Mouse (Mus musculus) lung, postnatal 0 days (tissue): ENCODE measurements at regions not wholly inside any gene's neighbourhood (a gene's known extent, or its start where the extent isn't known, plus 50 kb on each side); places are given as distances from the start of the nearest gene placed in this dataset.

Experiments
- ATAC-seq: fragments of 200-750 bp; cut with Nextera tagmentation; 2 replicates; pipeline ENCODE4 v1.8.0; 2017; ENCODE audit warnings: moderate library complexity
- DNase-seq: peaks from one replicate; pipeline ENCODE4 v3.0.0-alpha.2; 2016; ENCODE audit warnings: low spot score
- H3K27ac ChIP-seq: fragments of 300-500 bp; sonication (generic); 2 replicates; pipeline ENCODE4 v1.5.1; 2014; ENCODE audit warnings: antibody characterized with exemption, mild to moderate bottlenecking, low read length, mixed read lengths
- H3K27me3 ChIP-seq: fragments of 300-500 bp; sonication (generic); replicated peaks from 2 replicates; pipeline ENCODE4 v1.6.1; 2014; ENCODE audit warnings: low read length, mixed read lengths; ENCODE audit not compliant: insufficient read depth
- H3K36me3 ChIP-seq: fragments of 300-500 bp; sonication (generic); 2 replicates; pipeline ENCODE4 v1.6.1; 2014; ENCODE audit warnings: low read length, mixed read lengths; ENCODE audit not compliant: insufficient read depth
- H3K4me1 ChIP-seq: fragments of 300-500 bp; sonication (generic); 2 replicates; pipeline ENCODE4 v1.6.1; 2014; ENCODE audit warnings: antibody characterized with exemption, low read depth, low read length, mixed read lengths; ENCODE audit not compliant: insufficient read depth
- H3K4me2 ChIP-seq: fragments of 300-500 bp; sonication (generic); replicated peaks from 2 replicates; pipeline ENCODE4 v1.6.1; 2014; ENCODE audit warnings: low read depth, mild to moderate bottlenecking, low read length, moderate library complexity, mixed read lengths
- H3K4me3 ChIP-seq: fragments of 300-500 bp; sonication (generic); 2 replicates; pipeline ENCODE4 v1.5.1; 2014; ENCODE audit warnings: low read depth, low read length
- H3K9ac ChIP-seq: fragments of 300-500 bp; sonication (generic); replicated peaks from 2 replicates; pipeline ENCODE4 v1.6.1; 2014; ENCODE audit warnings: low read depth, mild to moderate bottlenecking
- H3K9me3 ChIP-seq: fragments of 300-500 bp; sonication (generic); 2 replicates; pipeline ENCODE4 v1.6.1; 2016; ENCODE audit warnings: low read length, mixed read lengths
- CTCF ChIP-seq: IDR thresholded peaks from 2 replicates; pipeline ENCODE4 v1.5.1; 2016; ENCODE audit warnings: antibody characterized with exemption, mild to moderate bottlenecking
- EP300 ChIP-seq: IDR thresholded peaks from 2 replicates; pipeline ENCODE4 v1.6.1; 2016; ENCODE audit warnings: antibody characterized with exemption, mild to moderate bottlenecking, control low read depth
- WGBS: fragments of 180-500 bp; shearing (Covaris S2); extraction: QIAGEN DNeasy Blood & Tissue Kit; methylation state at CpG from one replicate; pipeline ENCODE4 v1.1.7; 2014; 5-methylcytosine and 5-hydroxymethylcytosine counted together

- Histone ChIP-seq H3K9me3 (no peaks in the 10 kb centered on the region), H3K4me1 (no peaks in the 10 kb centered on the region), H3K9ac (no peak overlapping the region), H3K4me3 (no peak overlapping the region), H3K4me2 (no peak overlapping the region), H3K27me3 (no peaks in the 10 kb centered on the region), H3K27ac (no peak overlapping the region), H3K36me3 (no peaks in the 10 kb centered on the region)
- ATAC-seq: no peak
- DNase-seq: no peak
- TF ChIP-seq CTCF (no peak), EP300 (no peak)
- 50% methylated on average over 3 of the region's 3 CpGs for WGBS
These were observed 127.7 kb upstream of the Sash1 start for GRCm38 (mm10) chr10:9013549-9013925.

DNA sequence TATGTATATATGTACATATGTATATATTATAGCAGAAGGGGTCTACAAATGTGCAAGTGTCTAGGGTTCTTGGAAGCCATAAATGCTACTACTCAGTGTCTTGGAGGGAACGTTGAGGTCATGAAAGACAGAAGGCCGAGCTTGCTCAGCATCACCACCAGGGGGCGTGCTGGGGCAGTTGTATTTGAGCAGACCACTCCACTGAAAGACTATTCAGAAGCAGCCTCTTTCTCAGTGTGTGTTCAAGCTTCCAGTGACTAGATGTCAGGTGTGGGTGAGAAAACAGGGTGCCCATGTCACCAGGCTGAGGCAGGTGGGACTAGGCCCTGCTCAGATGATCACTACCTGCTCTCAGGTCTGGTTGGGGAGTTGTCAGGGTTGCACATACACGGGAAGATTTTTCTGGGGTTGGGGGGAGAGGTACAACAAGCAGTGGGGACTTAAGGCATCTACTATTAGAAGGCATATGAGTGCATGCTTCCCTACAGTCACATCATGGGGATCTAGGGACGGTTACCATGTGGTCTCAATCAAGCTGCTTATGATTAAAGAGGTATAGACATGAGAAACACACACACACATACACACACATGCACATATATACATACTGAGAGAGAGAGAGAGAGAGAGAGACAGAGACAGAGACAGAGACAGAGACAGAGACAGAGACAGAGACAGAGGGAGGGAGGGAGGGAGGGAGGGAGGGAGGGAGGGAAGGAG is 127.1 kb upstream of the Sash1 start:
- peak; percentile 81 for DNase-seq

GRCm38 (mm10) chr10:9011906-9012305 is 126.0 kb upstream of the Sash1 start:
- no peaks in the 10 kb centered on the region for H3K36me3 ChIP-seq
- no peak overlapping the region for H3K4me2 ChIP-seq
- H3K9ac ChIP-seq: no peak overlapping the region
- no peak for ATAC-seq
- no peaks in the 10 kb centered on the region for H3K4me1 ChIP-seq
- TF ChIP-seq EP300: no peak
- no peak for TF ChIP-seq CTCF
- no peak for DNase-seq
- H3K27ac ChIP-seq: no peak overlapping the region
- H3K9me3 ChIP-seq: no peaks in the 10 kb centered on the region
- H3K27me3 ChIP-seq: no peaks in the 10 kb centered on the region
- H3K4me3 ChIP-seq: no peak overlapping the region
- WGBS: 49% methylated on average over 2 of the region's 2 CpGs

More for the DNA sequence above, 127.1 kb upstream of the Sash1 start:
- peak; percentile 56 for ATAC-seq
- no peaks in the 10 kb centered on the region for H3K36me3 ChIP-seq
- no peak overlapping the region for H3K4me3 ChIP-seq
- H3K27ac ChIP-seq: no peak overlapping the region
- WGBS: 37% methylated on average over 5 of the region's 5 CpGs
- H3K27me3 ChIP-seq: no peaks in the 10 kb centered on the region
- H3K4me2 ChIP-seq: no peak overlapping the region
- no peaks in the 10 kb centered on the region for H3K9me3 ChIP-seq
- no peak overlapping the region for H3K9ac ChIP-seq
- peak; percentile 91 for TF ChIP-seq CTCF
- TF ChIP-seq EP300: no peak
- H3K4me1 ChIP-seq: no peaks in the 10 kb centered on the region

- ATAC-seq: no peak
- H3K9me3 ChIP-seq: no peaks in the 10 kb centered on the region
- no peak overlapping the region for H3K4me2 ChIP-seq
- H3K4me3 ChIP-seq: no peak overlapping the region
- TF ChIP-seq CTCF (no peak), EP300 (no peak)
- no peak overlapping the region for H3K27ac ChIP-seq
- H3K27me3 ChIP-seq: no peaks in the 10 kb centered on the region
- H3K9ac ChIP-seq: no peak overlapping the region
- DNase-seq: no peak
- H3K4me1 ChIP-seq: no peaks in the 10 kb centered on the region
- H3K36me3 ChIP-seq: no peaks in the 10 kb centered on the region
- 72% methylated on average over 13 of the region's 13 CpGs for WGBS
These were observed 124.3 kb upstream of the Sash1 start for GRCm38 (mm10) chr10:9010191-9010590.

DNA sequence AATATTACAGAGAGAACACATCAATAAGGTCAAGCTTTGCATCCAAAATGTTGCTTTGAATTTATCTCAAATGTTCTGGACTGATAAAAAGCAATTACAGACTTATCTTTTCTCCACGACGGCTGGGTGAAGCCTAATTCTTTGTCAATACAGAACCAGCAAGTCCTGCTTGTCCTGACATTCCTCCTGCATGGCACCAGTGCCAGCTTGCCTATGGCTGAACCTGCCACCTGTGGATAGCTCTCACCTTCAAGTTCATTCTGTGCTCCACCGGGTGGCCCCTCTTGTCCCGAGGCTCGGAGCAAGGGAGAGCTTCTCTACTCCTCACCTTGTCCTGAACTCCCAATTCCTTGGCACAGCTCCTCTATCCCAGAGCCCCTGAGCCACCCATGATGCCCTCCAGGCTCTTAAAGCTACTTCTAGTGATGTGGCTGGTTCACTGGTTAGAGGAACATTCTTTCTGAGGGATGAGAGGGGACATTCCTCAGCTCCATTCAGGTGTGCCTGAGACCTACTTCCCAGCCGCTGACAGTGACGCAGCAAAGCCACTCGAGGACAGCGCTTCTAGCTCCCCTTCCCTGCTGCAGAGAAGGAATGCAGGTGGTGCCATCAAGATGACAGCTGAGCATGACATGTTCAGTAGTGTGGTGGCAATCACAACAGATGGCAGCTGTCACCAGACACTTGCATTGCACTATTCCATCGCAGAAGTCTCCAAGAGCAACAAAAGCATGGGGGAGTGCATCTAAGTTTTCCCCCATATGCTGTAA is 119.5 kb upstream of the Sash1 start:
- H3K27ac ChIP-seq: no peak overlapping the region
- ATAC-seq: peak; percentile 88

GRCm38 (mm10) chr10:9002261-9002660 is 116.4 kb upstream of the Sash1 start:
- TF ChIP-seq CTCF: no peak
- TF ChIP-seq EP300: no peak
- DNase-seq (no peak), ATAC-seq (no peak)
- no peak overlapping the region for H3K27ac ChIP-seq
- H3K4me1 ChIP-seq: peaks cover 10% of the 10 kb centered on the region; the same call in 1 of the 2 replicates
- H3K27me3 ChIP-seq: no peaks in the 10 kb centered on the region
- 70% methylated on average over 5 of the region's 5 CpGs for WGBS
- no peaks in the 10 kb centered on the region for H3K36me3 ChIP-seq
- no peaks in the 10 kb centered on the region for H3K9me3 ChIP-seq
- H3K9ac ChIP-seq: no peak overlapping the region
- no peak overlapping the region for H3K4me2 ChIP-seq
- no peak overlapping the region for H3K4me3 ChIP-seq

More for the DNA sequence above, 119.5 kb upstream of the Sash1 start:
- no peak overlapping the region for H3K4me3 ChIP-seq
- DNase-seq: peak; percentile 47
- WGBS: 36% methylated on average over 10 of the region's 10 CpGs
- H3K4me1 ChIP-seq: no peaks in the 10 kb centered on the region
- no peaks in the 10 kb centered on the region for H3K36me3 ChIP-seq
- no peaks in the 10 kb centered on the region for H3K9me3 ChIP-seq
- H3K9ac ChIP-seq: no peak overlapping the region
- H3K27me3 ChIP-seq: no peaks in the 10 kb centered on the region
- no peak overlapping the region for H3K4me2 ChIP-seq
- no peak for TF ChIP-seq CTCF
- TF ChIP-seq EP300: peak; percentile 67; the same call in 1 of the 2 replicates
